Mouse (Mus musculus) liver, embryonic 15.5 days (tissue): ENCODE measurements around the gene Psip1. TPM values are rescaled to one million over a fixed set of nuclear protein-coding genes. Genes with fewer than 3 reads are reported as not detected.
"Not testable (repeated sequence)": the region's sequence is repeated elsewhere in the genome, so short reads cannot be mapped to it uniquely, and the experiment has no call there.

Source experiments
- ATAC-seq: fragments of 200-750 bp; cut with Nextera tagmentation; 2 replicates; pipeline ENCODE4 v1.8.0; 2017; ENCODE audit warnings: moderate number of reproducible peaks, mild to moderate bottlenecking, moderate library complexity; ENCODE audit not compliant: insufficient read depth
- H3K27ac ChIP-seq: fragments of 300-500 bp; sonication (generic); replicated peaks from 2 replicates; pipeline ENCODE4 v1.5.1; 2015; ENCODE audit warnings: mild to moderate bottlenecking, inconsistent platforms
- H3K27me3 ChIP-seq: fragments of 300-500 bp; sonication (generic); 2 replicates; pipeline ENCODE4 v1.6.1; 2015; ENCODE audit warnings: mild to moderate bottlenecking, inconsistent platforms
- H3K36me3 ChIP-seq: fragments of 300-500 bp; sonication (generic); replicated peaks from 2 replicates; pipeline ENCODE4 v1.6.1; 2015; ENCODE audit warnings: moderate library complexity, mild to moderate bottlenecking, inconsistent platforms
- H3K4me1 ChIP-seq: fragments of 300-500 bp; sonication (generic); replicated peaks from 2 replicates; pipeline ENCODE4 v1.6.1; 2015; ENCODE audit warnings: inconsistent platforms
- H3K4me2 ChIP-seq: fragments of 300-500 bp; sonication (generic); 2 replicates; pipeline ENCODE4 v1.6.1; 2015; ENCODE audit warnings: moderate library complexity, mild to moderate bottlenecking, inconsistent platforms
- H3K4me3 ChIP-seq: fragments of 300-500 bp; sonication (generic); replicated peaks from 2 replicates; pipeline ENCODE4 v1.5.1; 2015; ENCODE audit warnings: mild to moderate bottlenecking, inconsistent platforms
- H3K9ac ChIP-seq: fragments of 300-500 bp; sonication (generic); 2 replicates; pipeline ENCODE4 v1.6.1; 2015; ENCODE audit warnings: moderate library complexity, mild to moderate bottlenecking, inconsistent platforms
- H3K9me3 ChIP-seq: fragments of 300-500 bp; sonication (generic); replicated peaks from 2 replicates; pipeline ENCODE4 v1.6.1; 2016; ENCODE audit warnings: inconsistent platforms
- WGBS: fragments of 180-500 bp; shearing (Covaris S2); methylation state at CpG from one replicate; pipeline ENCODE4 v1.1.7; 2015; ENCODE audit warnings: mixed read lengths; ENCODE audit not compliant: insufficient replicate concordance; 5-methylcytosine and 5-hydroxymethylcytosine counted together
- polyA plus RNA-seq: library from polyadenylated mRNA; unstranded; fragments of >200 nt; fragmentation: Nextera tagmentation; extraction: Ambion mirVana; gene quantifications from 2 replicates; pipeline ENCODE4 v1.2.1, GENCODE M21; 2015

Psip1 gene
- polyA plus RNA-seq = 37.1 and 42.8 TPM in 2 replicates

- peak; percentile 85 for ATAC-seq
- under 1% methylated on average over 60 of the region's 86 CpGs for WGBS
These were observed at the start of gene Psip1 for GRCm38 (mm10) chr4:83486117-83486901. TSS of gene Psip1 (minus strand) at chr4:83486459.

GRCm38 (mm10) chr4:83534024-83534423 is 47.8 kb upstream of the Psip1 start:
- 71% methylated on average over 7 of the region's 7 CpGs for WGBS
- Histone ChIP-seq H3K4me2 (no peak overlapping the region), H3K9me3 (no peaks in the 10 kb centered on the region), H3K9ac (no peak overlapping the region), H3K4me3 (no peak overlapping the region), H3K27ac (no peak overlapping the region), H3K4me1 (peaks cover 9% of the 10 kb centered on the region; the same call in 1 of the 2 replicates), H3K27me3 (no peaks in the 10 kb centered on the region), H3K36me3 (no peaks in the 10 kb centered on the region)
- ATAC-seq = no peak

More at GRCm38 (mm10) chr4:83486117-83486901, at the start of gene Psip1:
- Histone ChIP-seq H3K9me3 (no peaks in the 10 kb centered on the region), H3K36me3 (peaks cover 24% of the 10 kb centered on the region), H3K4me3 (peak within 1 kb of the TSS; percentile 98), H3K27me3 (no peaks in the 10 kb centered on the region), H3K4me1 (peaks cover 28% of the 10 kb centered on the region), H3K9ac (peak within 1 kb of the TSS; percentile 92), H3K4me2 (peak within 1 kb of the TSS; percentile 84), H3K27ac (peak within 1 kb of the TSS; percentile 96)

- peaks cover 9% of the 10 kb centered on the region; the same call in 1 of the 2 replicates for H3K4me1 ChIP-seq
- no peak overlapping the region for H3K27ac ChIP-seq
- ATAC-seq = no peak
- 64% methylated on average over 9 of the region's 9 CpGs for WGBS
- H3K4me3 ChIP-seq = no peak overlapping the region
- H3K4me2 ChIP-seq = no peak overlapping the region
- H3K36me3 ChIP-seq = no peaks in the 10 kb centered on the region
- H3K9me3 ChIP-seq = no peaks in the 10 kb centered on the region
- no peak overlapping the region for H3K9ac ChIP-seq
- H3K27me3 ChIP-seq = no peaks in the 10 kb centered on the region
These were observed 47.1 kb upstream of the Psip1 start for GRCm38 (mm10) chr4:83533168-83533911.

- H3K4me2 ChIP-seq, H3K36me3 ChIP-seq, H3K4me3 ChIP-seq, H3K9ac ChIP-seq, H3K27me3 ChIP-seq, H3K27ac ChIP-seq, ATAC-seq, H3K9me3 ChIP-seq: not testable (repeated sequence)
- WGBS = 82% methylated on average over 4 of the region's 4 CpGs
- peaks cover 22% of the 10 kb centered on the region for H3K4me1 ChIP-seq
These were observed 43.8 kb upstream of the Psip1 start for GRCm38 (mm10) chr4:83530060-83530459.

- ATAC-seq = no peak
- Histone ChIP-seq H3K27ac (no peak overlapping the region), H3K4me3 (no peak overlapping the region), H3K27me3 (no peaks in the 10 kb centered on the region), H3K36me3 (no peaks in the 10 kb centered on the region), H3K4me1 (peaks cover 37% of the 10 kb centered on the region), H3K4me2 (no peak overlapping the region), H3K9ac (no peak overlapping the region), H3K9me3 (no peaks in the 10 kb centered on the region)
These were observed 41.7 kb upstream of the Psip1 start for GRCm38 (mm10) chr4:83527921-83528320.

GRCm38 (mm10) chr4:83526988-83527334 is 40.7 kb upstream of the Psip1 start:
- peak overlapping the region; percentile 99; the same call in 1 of the 2 replicates for H3K4me2 ChIP-seq
- H3K27me3 ChIP-seq = no peaks in the 10 kb centered on the region
- no peak overlapping the region; the same call in 1 of the 2 replicates for H3K4me3 ChIP-seq
- H3K9ac ChIP-seq = no peak overlapping the region
- peak overlapping the region; percentile 31; the same call in 1 of the 2 replicates for H3K27ac ChIP-seq
- no peak for ATAC-seq
- H3K36me3 ChIP-seq = no peaks in the 10 kb centered on the region
- H3K4me1 ChIP-seq = peaks cover 37% of the 10 kb centered on the region
- WGBS = 30% methylated on average over 6 of the region's 6 CpGs
- H3K9me3 ChIP-seq = no peaks in the 10 kb centered on the region

- 15% methylated on average over 13 of the region's 13 CpGs for WGBS
- no peaks in the 10 kb centered on the region for H3K27me3 ChIP-seq
- no peaks in the 10 kb centered on the region for H3K36me3 ChIP-seq
- H3K4me1 ChIP-seq = peaks cover 37% of the 10 kb centered on the region
- H3K4me2 ChIP-seq = peak overlapping the region; percentile 99
- no peak for ATAC-seq
- no peaks in the 10 kb centered on the region for H3K9me3 ChIP-seq
- no peak overlapping the region; the same call in none of the 2 replicates for H3K27ac ChIP-seq
- H3K4me3 ChIP-seq = peak overlapping the region; percentile 79
- peak overlapping the region; percentile 13 for H3K9ac ChIP-seq
These were observed 40.2 kb upstream of the Psip1 start for GRCm38 (mm10) chr4:83526270-83526987.

- WGBS = under 1% methylated on average over 18 of the region's 18 CpGs
- ATAC-seq = peak; percentile 70
- peak overlapping the region; percentile 79 for H3K4me3 ChIP-seq
These were observed 39.4 kb upstream of the Psip1 start for GRCm38 (mm10) chr4:83525690-83526055.

GRCm38 (mm10) chr4:83524843-83525689 is 38.8 kb upstream of the Psip1 start, which contains the start of gene Ccdc171:
TSS of gene Ccdc171 (plus strand) at chr4:83525545.
- ATAC-seq = peak; percentile 98
- H3K36me3 ChIP-seq = no peaks in the 10 kb centered on the region
- H3K4me1 ChIP-seq = peaks cover 37% of the 10 kb centered on the region
- H3K4me3 ChIP-seq = peak within 1 kb of the TSS; percentile 79
- peak within 1 kb of the TSS; percentile 99 for H3K4me2 ChIP-seq
- H3K27ac ChIP-seq = peak within 1 kb of the TSS; percentile 87
- H3K9me3 ChIP-seq = no peaks in the 10 kb centered on the region
- H3K27me3 ChIP-seq = no peaks in the 10 kb centered on the region
- WGBS = under 1% methylated on average over 73 of the region's 73 CpGs
- H3K9ac ChIP-seq = peak within 1 kb of the TSS; percentile 73

More at GRCm38 (mm10) chr4:83525690-83526055, 39.4 kb upstream of the Psip1 start:
- Histone ChIP-seq H3K27ac (peak overlapping the region; percentile 87), H3K4me2 (peak overlapping the region; percentile 99), H3K9ac (peak overlapping the region; percentile 68), H3K9me3 (no peaks in the 10 kb centered on the region), H3K27me3 (no peaks in the 10 kb centered on the region), H3K4me1 (peaks cover 37% of the 10 kb centered on the region), H3K36me3 (no peaks in the 10 kb centered on the region)

- WGBS = 11% methylated on average over 6 of the region's 6 CpGs
- peak overlapping the region; percentile 86 for H3K27ac ChIP-seq
These were observed 38.2 kb upstream of the Psip1 start for GRCm38 (mm10) chr4:83524456-83524842.

More at GRCm38 (mm10) chr4:83524456-83524842, 38.2 kb upstream of the Psip1 start:
- no peaks in the 10 kb centered on the region for H3K36me3 ChIP-seq
- H3K9me3 ChIP-seq = no peaks in the 10 kb centered on the region
- H3K9ac ChIP-seq = peak overlapping the region; percentile 73
- ATAC-seq = no peak
- H3K4me3 ChIP-seq = peak overlapping the region; percentile 79
- H3K4me1 ChIP-seq = peaks cover 35% of the 10 kb centered on the region
- H3K27me3 ChIP-seq = no peaks in the 10 kb centered on the region
- peak overlapping the region; percentile 99 for H3K4me2 ChIP-seq
